Mouse (Mus musculus): ENCODE data around the gene Mmd.

DNA sequence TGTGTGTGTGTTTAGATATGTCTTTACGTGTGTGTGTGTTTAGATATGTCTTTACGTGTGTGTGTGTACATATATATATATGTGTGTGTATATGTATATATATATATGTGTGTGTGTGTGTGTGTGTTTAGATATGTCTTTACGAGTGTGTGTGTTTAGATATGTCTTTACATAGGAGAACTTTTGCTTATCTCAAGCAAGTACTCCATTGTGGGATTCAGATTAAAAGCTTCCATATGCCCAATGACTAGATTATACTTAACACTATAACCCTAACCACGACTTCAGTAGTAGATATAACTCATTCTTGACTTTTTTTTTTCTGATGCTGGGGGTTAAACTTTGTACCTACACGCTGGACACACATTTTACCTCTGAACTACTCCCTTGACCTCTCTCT, 30.8 kb downstream of the Mmd start:
- TF ChIP-seq CTCF (IDR thresholded peaks at IDR 0.05; ENCODE audit: insufficient read depth, low read length) (no peak), POLR2A (IDR thresholded peaks at IDR 0.05; ENCODE audit: borderline replicate concordance, extremely low read depth, low read depth, low read length) (no peak)

Measured in lung, adult 2 months (tissue).